Comparison of ENCODE assay signal across 9 mouse cellular contexts in genomic region chr12:108443271-108443670, GRCm38 (mm10).
A peak's percentile ranks its signal among the peaks of the same experiment; 100 is the strongest.
DNase-seq lines count a peak whose midpoint lies in the region; ATAC-seq and TF ChIP-seq lines count a peak whose summit lies in the region.
"Had no signal": no experiment of that assay in that cellular context is flagged by ENCODE, and none has a peak within 500 bp of the region (broad histone marks: within the 10 kb centered on the region; RNA-seq: fewer than 3 reads in every experiment).

No protein-coding gene starts in this region.

- H3K27ac ChIP-seq in left cerebral cortex, adult 2 months: no peak overlapping the region
- H3K27ac ChIP-seq in forebrain, embryonic 13.5 days: no peak overlapping the region
- peak overlapping the region; percentile 59 for H3K27ac ChIP-seq in lung, postnatal 0 days (ENCODE audit: low read length)
- peak overlapping the region; percentile 80 for H3K27ac ChIP-seq in stomach, embryonic 16.5 days (ENCODE audit: low read length)
- H3K27ac ChIP-seq in limb, embryonic 10.5 days: no peak overlapping the region

- no peak overlapping the region for H3K4me2 ChIP-seq in forebrain, embryonic 13.5 days
- H3K4me2 ChIP-seq in lung, postnatal 0 days (replicated peaks; ENCODE audit: low read depth, low read length): 0 out of 2 replicates have a peak overlapping the region, but pooled peaks have one; percentile 11
- H3K4me2 ChIP-seq in stomach, embryonic 16.5 days (ENCODE audit: low read depth, low read length): peak overlapping the region; percentile 28; the same call in 1 of the 2 replicates

- intact Hi-C loops in left cerebral cortex, postnatal 4 days (cut with DNase I): no loop called here
- intact Hi-C loops in left cerebral cortex, adult 2 months (cut with DNase I): no loop called here

- peak; percentile 20 for DNase-seq in left cerebral cortex, postnatal 4 days
- DNase-seq in left cerebral cortex, adult 2 months (ENCODE audit: extremely low spot score in 1 of 2, low spot score in 2 of 2): no peak
- DNase-seq in lung, postnatal 0 days (ENCODE audit: low spot score): peak; percentile 83
- DNase-seq in cerebellum, adult 11 months: no peak
- no peak for DNase-seq in heart, postnatal 4 days
- no peak for DNase-seq in limb, embryonic 10.5 days (ENCODE audit: low spot score)
- DNase-seq: gastrocnemius, postnatal 14 days had no signal

- peak overlapping the region; percentile 17; the same call in 1 of the 2 replicates for H3K9ac ChIP-seq in forebrain, embryonic 13.5 days
- H3K9ac ChIP-seq in lung, postnatal 0 days (replicated peaks; ENCODE audit: low read depth): no peak overlapping the region
- H3K9ac ChIP-seq in stomach, embryonic 16.5 days (ENCODE audit: low read length): no peak overlapping the region

- ATAC-seq in forebrain, embryonic 13.5 days: no peak
- ATAC-seq in lung, postnatal 0 days: peak; percentile 83
- ATAC-seq in stomach, embryonic 16.5 days (ENCODE audit: insufficient read depth, low FRiP score): peak; percentile 71

- no peaks in the 10 kb centered on the region for H3K9me3 ChIP-seq in forebrain, embryonic 13.5 days (replicated peaks)
- no peaks in the 10 kb centered on the region for H3K9me3 ChIP-seq in lung, postnatal 0 days (ENCODE audit: low read length)
- no peaks in the 10 kb centered on the region for H3K9me3 ChIP-seq in stomach, embryonic 16.5 days (replicated peaks; ENCODE audit: control insufficient read depth, low read length)
- H3K9me3 ChIP-seq in limb, embryonic 10.5 days (replicated peaks): no peaks in the 10 kb centered on the region

- no peak for TF ChIP-seq CTCF in left cerebral cortex, adult 2 months (IDR thresholded peaks at IDR 0.05)
- TF ChIP-seq CTCF in lung, postnatal 0 days (IDR thresholded peaks at IDR 0.05): no peak

- H3K4me3 ChIP-seq in left cerebral cortex, adult 2 months: no peak overlapping the region
- no peak overlapping the region for H3K4me3 ChIP-seq in forebrain, embryonic 13.5 days
- H3K4me3 ChIP-seq in lung, postnatal 0 days (ENCODE audit: low read depth, low read length): no peak overlapping the region
- H3K4me3 ChIP-seq in stomach, embryonic 16.5 days (replicated peaks; ENCODE audit: low read length): no peak overlapping the region
- H3K4me3 ChIP-seq in limb, embryonic 10.5 days: no peak overlapping the region

- peaks cover 27% of the 10 kb centered on the region for H3K4me1 ChIP-seq in forebrain, embryonic 13.5 days
- H3K4me1 ChIP-seq in lung, postnatal 0 days (ENCODE audit: insufficient read depth, low read depth, low read length): 0 out of 2 replicates have a peak, but pooled peaks cover 3% of the 10 kb centered on the region
- H3K4me1 ChIP-seq in stomach, embryonic 16.5 days (ENCODE audit: control insufficient read depth, insufficient read depth, low read length): peaks cover 38% of the 10 kb centered on the region
- peaks cover 14% of the 10 kb centered on the region; the same call in 1 of the 2 replicates for H3K4me1 ChIP-seq in limb, embryonic 10.5 days

- no peak for TF ChIP-seq EP300 in lung, postnatal 0 days (IDR thresholded peaks at IDR 0.05)

- no peaks in the 10 kb centered on the region for H3K27me3 ChIP-seq in forebrain, embryonic 13.5 days
- H3K27me3 ChIP-seq in lung, postnatal 0 days (replicated peaks; ENCODE audit: insufficient read depth, low read length): no peaks in the 10 kb centered on the region
- no peaks in the 10 kb centered on the region for H3K27me3 ChIP-seq in stomach, embryonic 16.5 days (ENCODE audit: control insufficient read depth, insufficient read depth, low read length)
- no peaks in the 10 kb centered on the region for H3K27me3 ChIP-seq in limb, embryonic 10.5 days (ENCODE audit: low read depth, poor library complexity, severe bottlenecking)

- no peaks in the 10 kb centered on the region for H3K36me3 ChIP-seq in forebrain, embryonic 13.5 days (ENCODE audit: poor library complexity, severe bottlenecking)
- no peaks in the 10 kb centered on the region for H3K36me3 ChIP-seq in lung, postnatal 0 days (ENCODE audit: insufficient read depth, low read length)
- no peaks in the 10 kb centered on the region for H3K36me3 ChIP-seq in stomach, embryonic 16.5 days (ENCODE audit: control insufficient read depth, insufficient read depth, low read length)
- no peaks in the 10 kb centered on the region for H3K36me3 ChIP-seq in limb, embryonic 10.5 days

- 4% methylated on average over 10 of the region's 10 CpGs for WGBS in forebrain, embryonic 13.5 days
- 9% methylated on average over 10 of the region's 10 CpGs for WGBS in lung, postnatal 0 days
- WGBS in stomach, embryonic 16.5 days: 10% methylated on average over 10 of the region's 10 CpGs
- 4% methylated on average over 10 of the region's 10 CpGs for WGBS in limb, embryonic 10.5 days

Comparison
In these comparisons a context has a peak if more than half of its experiments do, and no peak if none do; other contexts are left out.
1. DNase-seq: peak in left cerebral cortex, postnatal 4 days (single experiment) and lung, postnatal 0 days (single experiment); none in left cerebral cortex, adult 2 months (0 of 2), cerebellum, adult 11 months (single experiment), heart, postnatal 4 days (single experiment) and limb, embryonic 10.5 days (single experiment).
2. H3K27ac ChIP-seq: peak in lung, postnatal 0 days (single experiment) and stomach, embryonic 16.5 days (single experiment); none in left cerebral cortex, adult 2 months (single experiment), forebrain, embryonic 13.5 days (single experiment) and limb, embryonic 10.5 days (single experiment).